Mouse (Mus musculus) ES-E14 (cell line): ENCODE data around the gene Prph2.

Experiments
- CHD2 ChIP-seq: IDR thresholded peaks from 2 replicates; pipeline ENCODE4 v1.6.1; 2014; ENCODE audit warnings: mild to moderate bottlenecking, low read depth, low read length, inconsistent platforms
- HCFC1 ChIP-seq: IDR thresholded peaks from 2 replicates; pipeline ENCODE4 v1.6.1; 2012; ENCODE audit warnings: low read length, inconsistent platforms, borderline replicate concordance; ENCODE audit not compliant: insufficient read depth
- ZNF384 ChIP-seq: IDR thresholded peaks from 2 replicates; pipeline ENCODE4 v1.6.1; 2012; ENCODE audit warnings: low read depth, low read length, inconsistent platforms

GRCm38 (mm10) chr17:46885910-46886643, 24.2 kb upstream of the Prph2 start:
- TF ChIP-seq ZNF384 = no peak
- no peak for TF ChIP-seq CHD2
- TF ChIP-seq HCFC1 = no peak
